Mouse (Mus musculus): ENCODE data around the gene Edn2.
A peak's percentile ranks its signal among the peaks of the same experiment; 100 is the strongest.

Edn2 gene

GRCm38 (mm10) chr4:120161166-120161949 lies at the start of gene Edn2:
TSS of gene Edn2 (plus strand) at chr4:120161206.
- peak; percentile 85 to 90 for DNase-seq

- DNase-seq = no peak
These were observed 45.5 kb upstream of the Edn2 start for GRCm38 (mm10) chr4:120115516-120115915.

- no peak for DNase-seq
These were observed 44.7 kb upstream of the Edn2 start for GRCm38 (mm10) chr4:120116312-120116711.

GRCm38 (mm10) chr4:120120276-120120675 lies 40.7 kb upstream of the Edn2 start:
- peak; percentile 74 to 80 for DNase-seq

GRCm38 (mm10) chr4:120124656-120125055 lies 36.4 kb upstream of the Edn2 start:
- DNase-seq = no peak

GRCm38 (mm10) chr4:120126047-120126446 lies 35.0 kb upstream of the Edn2 start:
- no peak for DNase-seq

- no peak for DNase-seq
These were observed 33.7 kb upstream of the Edn2 start for GRCm38 (mm10) chr4:120127333-120127732.

- DNase-seq = no peak
These were observed 33.0 kb upstream of the Edn2 start for GRCm38 (mm10) chr4:120128033-120128432.

- DNase-seq = peak; percentile 69 to 72
These were observed 31.6 kb upstream of the Edn2 start for GRCm38 (mm10) chr4:120129233-120129885.

GRCm38 (mm10) chr4:120130926-120131325 lies 30.1 kb upstream of the Edn2 start:
- DNase-seq = no peak

GRCm38 (mm10) chr4:120131441-120132220 lies 29.4 kb upstream of the Edn2 start:
- DNase-seq = peak; percentile 64 to 66

GRCm38 (mm10) chr4:120134223-120134622 lies 26.8 kb upstream of the Edn2 start:
- no peak for DNase-seq

- no peak for DNase-seq
These were observed 19.2 kb upstream of the Edn2 start for GRCm38 (mm10) chr4:120141810-120142209.

GRCm38 (mm10) chr4:120142905-120143304 lies 18.1 kb upstream of the Edn2 start:
- no peak for DNase-seq

GRCm38 (mm10) chr4:120144343-120144742 lies 16.7 kb upstream of the Edn2 start:
- no peak for DNase-seq

- no peak for DNase-seq
These were observed 15.1 kb upstream of the Edn2 start for GRCm38 (mm10) chr4:120145931-120146330.

GRCm38 (mm10) chr4:120148291-120149141 lies 12.5 kb upstream of the Edn2 start:
- DNase-seq = peak; percentile 80 to 90

GRCm38 (mm10) chr4:120149142-120149524 lies 11.9 kb upstream of the Edn2 start:
- peak in 1 of 2 experiments; percentile 26 for DNase-seq

GRCm38 (mm10) chr4:120150345-120150920 lies 10.6 kb upstream of the Edn2 start:
- DNase-seq = no peak

GRCm38 (mm10) chr4:120151906-120152305 lies 9.1 kb upstream of the Edn2 start:
- no peak for DNase-seq

GRCm38 (mm10) chr4:120152648-120153047 lies 8.4 kb upstream of the Edn2 start:
- DNase-seq = no peak

GRCm38 (mm10) chr4:120153736-120154135 lies 7.3 kb upstream of the Edn2 start:
- DNase-seq = no peak
